Mouse (Mus musculus): ENCODE results near the gene Cdk8. TPM values are rescaled to one million over a fixed set of nuclear protein-coding genes. Genes with fewer than 3 reads are reported as not detected.

Cdk8 gene
- polyA plus RNA-seq, 1 experiment, result 31.7 TPM

GRCm38 (mm10) chr5:146331131-146331530 is 100.1 kb downstream of the Cdk8 start:
- no peaks in the 10 kb centered on the region for H3K36me3 ChIP-seq (ENCODE audit: control insufficient read depth, insufficient read depth, low read length)
- H3K4me3 ChIP-seq (ENCODE audit: low read depth, low read length), result no peak overlapping the region
- WGBS, result 80% methylated on average over 11 of the region's 11 CpGs
- H3K4me1 ChIP-seq (ENCODE audit: control insufficient read depth, insufficient read depth, insufficient read length, low read length), result no peaks in the 10 kb centered on the region
- no peak overlapping the region for H3K27ac ChIP-seq (ENCODE audit: insufficient read depth, low read depth, low read length)
- no peak for TF ChIP-seq CTCF (IDR thresholded peaks at IDR 0.05; ENCODE audit: extremely low read depth, insufficient read length, insufficient replicate concordance, low read depth, low read length)
- TF ChIP-seq POLR2A (IDR thresholded peaks at IDR 0.05; ENCODE audit: low read depth, low read length), result no peak
- H3K27me3 ChIP-seq (ENCODE audit: control insufficient read depth, insufficient read depth, low read length), result no peaks in the 10 kb centered on the region

- no peaks in the 10 kb centered on the region for H3K4me1 ChIP-seq (ENCODE audit: control insufficient read depth, insufficient read depth, insufficient read length, low read length)
- H3K27ac ChIP-seq (ENCODE audit: insufficient read depth, low read depth, low read length), result no peak overlapping the region
- no peak overlapping the region for H3K4me3 ChIP-seq (ENCODE audit: low read depth, low read length)
- no peak for TF ChIP-seq POLR2A (IDR thresholded peaks at IDR 0.05; ENCODE audit: low read depth, low read length)
- no peak for TF ChIP-seq CTCF (IDR thresholded peaks at IDR 0.05; ENCODE audit: extremely low read depth, insufficient read length, insufficient replicate concordance, low read depth, low read length)
- 66% methylated on average over 7 of the region's 7 CpGs for WGBS
- H3K36me3 ChIP-seq (ENCODE audit: control insufficient read depth, insufficient read depth, low read length), result no peaks in the 10 kb centered on the region
- no peaks in the 10 kb centered on the region for H3K27me3 ChIP-seq (ENCODE audit: control insufficient read depth, insufficient read depth, low read length)
These were observed 101.5 kb downstream of the Cdk8 start for GRCm38 (mm10) chr5:146332541-146332940.

GRCm38 (mm10) chr5:146334410-146334809 is 103.4 kb downstream of the Cdk8 start:
- WGBS, result 48% methylated on average over 1 of the region's 1 CpGs
- Histone ChIP-seq H3K27ac (ENCODE audit: insufficient read depth, low read depth, low read length) (no peak overlapping the region), H3K4me3 (ENCODE audit: low read depth, low read length) (no peak overlapping the region), H3K4me1 (ENCODE audit: control insufficient read depth, insufficient read depth, insufficient read length, low read length) (no peaks in the 10 kb centered on the region), H3K36me3 (ENCODE audit: control insufficient read depth, insufficient read depth, low read length) (no peaks in the 10 kb centered on the region), H3K27me3 (ENCODE audit: control insufficient read depth, insufficient read depth, low read length) (no peaks in the 10 kb centered on the region)
- TF ChIP-seq CTCF (IDR thresholded peaks at IDR 0.05; ENCODE audit: extremely low read depth, insufficient read length, insufficient replicate concordance, low read depth, low read length) (no peak), POLR2A (IDR thresholded peaks at IDR 0.05; ENCODE audit: low read depth, low read length) (no peak)

- no peak overlapping the region for H3K4me3 ChIP-seq (ENCODE audit: low read depth, low read length)
- no peak overlapping the region for H3K27ac ChIP-seq (ENCODE audit: insufficient read depth, low read depth, low read length)
- no peaks in the 10 kb centered on the region for H3K36me3 ChIP-seq (ENCODE audit: control insufficient read depth, insufficient read depth, low read length)
- WGBS, result 58% methylated on average over 9 of the region's 9 CpGs
- TF ChIP-seq CTCF (IDR thresholded peaks at IDR 0.05; ENCODE audit: extremely low read depth, insufficient read length, insufficient replicate concordance, low read depth, low read length) (no peak), POLR2A (IDR thresholded peaks at IDR 0.05; ENCODE audit: low read depth, low read length) (no peak)
- H3K27me3 ChIP-seq (ENCODE audit: control insufficient read depth, insufficient read depth, low read length), result no peaks in the 10 kb centered on the region
- no peaks in the 10 kb centered on the region for H3K4me1 ChIP-seq (ENCODE audit: control insufficient read depth, insufficient read depth, insufficient read length, low read length)
These were observed 107.0 kb downstream of the Cdk8 start for GRCm38 (mm10) chr5:146338064-146338463.

GRCm38 (mm10) chr5:146340037-146340436 is 109.0 kb downstream of the Cdk8 start:
- no peak for TF ChIP-seq CTCF (IDR thresholded peaks at IDR 0.05; ENCODE audit: extremely low read depth, insufficient read length, insufficient replicate concordance, low read depth, low read length)
- TF ChIP-seq POLR2A (IDR thresholded peaks at IDR 0.05; ENCODE audit: low read depth, low read length), result no peak
- no peak overlapping the region for H3K27ac ChIP-seq (ENCODE audit: insufficient read depth, low read depth, low read length)
- WGBS, result 70% methylated on average over 4 of the region's 4 CpGs

GRCm38 (mm10) chr5:146344911-146345686 is 114.1 kb downstream of the Cdk8 start:
- H3K27ac ChIP-seq (ENCODE audit: insufficient read depth, low read depth, low read length), result no peak overlapping the region
- TF ChIP-seq CTCF (IDR thresholded peaks at IDR 0.05; ENCODE audit: extremely low read depth, insufficient read length, insufficient replicate concordance, low read depth, low read length) (no peak), POLR2A (IDR thresholded peaks at IDR 0.05; ENCODE audit: low read depth, low read length) (no peak)
- H3K4me1 ChIP-seq (ENCODE audit: control insufficient read depth, insufficient read depth, insufficient read length, low read length), result no peaks in the 10 kb centered on the region
- 90% methylated on average over 12 of the region's 12 CpGs for whole genome bisulfite sequencing
- no peaks in the 10 kb centered on the region for H3K27me3 ChIP-seq (ENCODE audit: control insufficient read depth, insufficient read depth, low read length)
- H3K4me3 ChIP-seq (ENCODE audit: low read depth, low read length), result no peak overlapping the region
- H3K36me3 ChIP-seq (ENCODE audit: control insufficient read depth, insufficient read depth, low read length), result no peaks in the 10 kb centered on the region

More at GRCm38 (mm10) chr5:146340037-146340436, 109.0 kb downstream of the Cdk8 start:
- H3K4me1 ChIP-seq (ENCODE audit: control insufficient read depth, insufficient read depth, insufficient read length, low read length), result no peaks in the 10 kb centered on the region
- no peaks in the 10 kb centered on the region for H3K27me3 ChIP-seq (ENCODE audit: control insufficient read depth, insufficient read depth, low read length)
- H3K36me3 ChIP-seq (ENCODE audit: control insufficient read depth, insufficient read depth, low read length), result no peaks in the 10 kb centered on the region
- no peak overlapping the region for H3K4me3 ChIP-seq (ENCODE audit: low read depth, low read length)

- H3K27me3 ChIP-seq (ENCODE audit: control insufficient read depth, insufficient read depth, low read length), result no peaks in the 10 kb centered on the region
- no peak overlapping the region for H3K4me3 ChIP-seq (ENCODE audit: low read depth, low read length)
- WGBS, result 69% methylated on average over 6 of the region's 6 CpGs
- TF ChIP-seq POLR2A (IDR thresholded peaks at IDR 0.05; ENCODE audit: low read depth, low read length) (no peak), CTCF (IDR thresholded peaks at IDR 0.05; ENCODE audit: extremely low read depth, insufficient read length, insufficient replicate concordance, low read depth, low read length) (no peak)
- no peaks in the 10 kb centered on the region for H3K36me3 ChIP-seq (ENCODE audit: control insufficient read depth, insufficient read depth, low read length)
- H3K4me1 ChIP-seq (ENCODE audit: control insufficient read depth, insufficient read depth, insufficient read length, low read length), result no peaks in the 10 kb centered on the region
- no peak overlapping the region for H3K27ac ChIP-seq (ENCODE audit: insufficient read depth, low read depth, low read length)
These were observed 116.1 kb downstream of the Cdk8 start for GRCm38 (mm10) chr5:146347081-146347480.
